Mouse (Mus musculus) heart, embryonic 12.5 days (tissue): ENCODE data around the gene Tnni1. TPM values are rescaled to one million over a fixed set of nuclear protein-coding genes. Genes with fewer than 3 reads are reported as not detected.
A peak's percentile ranks its signal among the peaks of the same experiment; 100 is the strongest.

ENCODE experiments used
- ATAC-seq: fragments of 200-750 bp; cut with Nextera tagmentation; 2 replicates; pipeline ENCODE4 v1.8.0; 2017; ENCODE audit warnings: moderate TSS enrichment, moderate library complexity; ENCODE audit not compliant: insufficient number of reproducible peaks, low FRiP score
- H3K27ac ChIP-seq: fragments of 300-500 bp; sonication (generic); 2 replicates; pipeline ENCODE4 v1.5.1; 2016; ENCODE audit warnings: mild to moderate bottlenecking, moderate library complexity; ENCODE audit not compliant: poor library complexity, severe bottlenecking
- H3K27me3 ChIP-seq: fragments of 300-500 bp; sonication (generic); replicated peaks from 2 replicates; pipeline ENCODE4 v1.6.1; 2016; ENCODE audit warnings: mild to moderate bottlenecking, moderate library complexity
- H3K36me3 ChIP-seq: fragments of 300-500 bp; sonication (generic); 2 replicates; pipeline ENCODE4 v1.6.1; 2016; ENCODE audit warnings: mild to moderate bottlenecking, moderate library complexity
- H3K4me1 ChIP-seq: fragments of 300-500 bp; sonication (generic); replicated peaks from 2 replicates; pipeline ENCODE4 v1.6.1; 2016; ENCODE audit warnings: mild to moderate bottlenecking
- H3K4me2 ChIP-seq: fragments of 300-500 bp; sonication (generic); 2 replicates; pipeline ENCODE4 v1.6.1; 2016; ENCODE audit warnings: mild to moderate bottlenecking, moderate library complexity
- H3K4me3 ChIP-seq: fragments of 300-500 bp; sonication (generic); 2 replicates; pipeline ENCODE4 v1.5.1; 2016; ENCODE audit warnings: mild to moderate bottlenecking
- H3K9ac ChIP-seq: fragments of 300-500 bp; sonication (generic); 2 replicates; pipeline ENCODE4 v1.6.1; 2016; ENCODE audit warnings: mild to moderate bottlenecking, moderate library complexity
- H3K9me3 ChIP-seq: fragments of 300-500 bp; sonication (generic); replicated peaks from 2 replicates; pipeline ENCODE4 v1.6.1; 2016; ENCODE audit warnings: mild to moderate bottlenecking, moderate library complexity
- WGBS: fragments of 180-500 bp; shearing (Covaris S2); methylation state at CpG from one replicate; pipeline ENCODE4 v1.1.7; 2016; 5-methylcytosine and 5-hydroxymethylcytosine counted together
- polyA plus RNA-seq: library from polyadenylated mRNA; unstranded; fragments of >200 nt; fragmentation: Nextera tagmentation; extraction: Ambion mirVana; gene quantifications from 2 replicates; pipeline ENCODE4 v1.2.1, GENCODE M21; 2016

The Tnni1 gene
- polyA plus RNA-seq, 1 experiment from 2014 or later, result 3,113 TPM

- ATAC-seq, result no peak
Observed at GRCm38 (mm10) chr1:135755287-135755686, 23.9 kb upstream of the Tnni1 start.

GRCm38 (mm10) chr1:135755913-135756312, 23.3 kb upstream of the Tnni1 start:
- Histone ChIP-seq H3K4me1 (peaks cover 22% of the 10 kb centered on the region), H3K27me3 (no peaks in the 10 kb centered on the region), H3K36me3 (peaks cover 17% of the 10 kb centered on the region), H3K4me3 (no peak overlapping the region), H3K9ac (no peak overlapping the region), H3K4me2 (no peak overlapping the region), H3K27ac (no peak overlapping the region), H3K9me3 (no peaks in the 10 kb centered on the region)
- no peak for ATAC-seq
- 81% methylated on average over 3 of the region's 3 CpGs for WGBS

More at GRCm38 (mm10) chr1:135755287-135755686, 23.9 kb upstream of the Tnni1 start:
- no peak overlapping the region for H3K4me2 ChIP-seq
- H3K9me3 ChIP-seq, result no peaks in the 10 kb centered on the region
- 45% methylated on average over 9 of the region's 9 CpGs for WGBS
- H3K27ac ChIP-seq, result no peak overlapping the region
- H3K4me1 ChIP-seq, result peaks cover 22% of the 10 kb centered on the region
- H3K27me3 ChIP-seq, result no peaks in the 10 kb centered on the region
- no peak overlapping the region for H3K4me3 ChIP-seq
- H3K36me3 ChIP-seq, result peaks cover 23% of the 10 kb centered on the region
- no peak overlapping the region for H3K9ac ChIP-seq

DNA sequence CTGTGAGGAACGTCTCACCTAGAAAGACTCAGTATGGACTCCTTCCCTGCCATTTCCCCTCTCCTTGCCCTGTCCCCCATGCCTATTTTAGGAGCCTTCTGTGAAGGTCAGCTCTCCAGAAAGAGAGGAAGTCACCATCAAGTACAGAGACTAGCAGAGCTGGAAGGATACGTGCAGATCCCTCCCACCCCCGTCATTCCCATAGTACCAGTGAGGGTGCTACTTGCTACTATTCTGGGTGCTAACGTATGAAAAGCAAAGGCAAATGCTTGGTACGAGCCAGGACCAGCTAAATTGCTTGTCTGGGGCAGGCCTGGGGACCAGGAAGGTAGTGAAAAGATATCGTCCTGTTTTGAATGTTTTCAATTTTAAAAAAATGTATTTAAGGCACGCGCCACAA, 21.9 kb upstream of the Tnni1 start:
- H3K9me3 ChIP-seq, result no peaks in the 10 kb centered on the region
- ATAC-seq, result no peak
- H3K4me3 ChIP-seq, result no peak overlapping the region
- H3K4me1 ChIP-seq, result peaks cover 22% of the 10 kb centered on the region
- H3K4me2 ChIP-seq, result no peak overlapping the region
- no peak overlapping the region for H3K27ac ChIP-seq
- H3K9ac ChIP-seq, result no peak overlapping the region
- H3K27me3 ChIP-seq, result no peaks in the 10 kb centered on the region
- H3K36me3 ChIP-seq, result peaks cover 3% of the 10 kb centered on the region; the same call in 1 of the 2 replicates
- 53% methylated on average over 8 of the region's 8 CpGs for WGBS

- ATAC-seq, result no peak
- no peaks in the 10 kb centered on the region for H3K9me3 ChIP-seq
- H3K4me2 ChIP-seq, result no peak overlapping the region
- H3K36me3 ChIP-seq, result no peaks in the 10 kb centered on the region
- H3K27me3 ChIP-seq, result no peaks in the 10 kb centered on the region
- H3K9ac ChIP-seq, result no peak overlapping the region
- peaks cover 35% of the 10 kb centered on the region for H3K4me1 ChIP-seq
- H3K27ac ChIP-seq, result no peak overlapping the region
- H3K4me3 ChIP-seq, result no peak overlapping the region
- 71% methylated on average over 4 of the region's 4 CpGs for WGBS
Observed at GRCm38 (mm10) chr1:135759685-135760084, 19.5 kb upstream of the Tnni1 start.

GRCm38 (mm10) chr1:135760216-135760615, 19.0 kb upstream of the Tnni1 start:
- peaks cover 35% of the 10 kb centered on the region for H3K4me1 ChIP-seq
- 65% methylated on average over 8 of the region's 8 CpGs for WGBS
- H3K4me2 ChIP-seq, result no peak overlapping the region
- ATAC-seq, result no peak
- H3K9me3 ChIP-seq, result no peaks in the 10 kb centered on the region
- H3K27me3 ChIP-seq, result no peaks in the 10 kb centered on the region
- no peak overlapping the region for H3K9ac ChIP-seq
- H3K27ac ChIP-seq, result no peak overlapping the region
- H3K36me3 ChIP-seq, result no peaks in the 10 kb centered on the region
- H3K4me3 ChIP-seq, result no peak overlapping the region

DNA sequence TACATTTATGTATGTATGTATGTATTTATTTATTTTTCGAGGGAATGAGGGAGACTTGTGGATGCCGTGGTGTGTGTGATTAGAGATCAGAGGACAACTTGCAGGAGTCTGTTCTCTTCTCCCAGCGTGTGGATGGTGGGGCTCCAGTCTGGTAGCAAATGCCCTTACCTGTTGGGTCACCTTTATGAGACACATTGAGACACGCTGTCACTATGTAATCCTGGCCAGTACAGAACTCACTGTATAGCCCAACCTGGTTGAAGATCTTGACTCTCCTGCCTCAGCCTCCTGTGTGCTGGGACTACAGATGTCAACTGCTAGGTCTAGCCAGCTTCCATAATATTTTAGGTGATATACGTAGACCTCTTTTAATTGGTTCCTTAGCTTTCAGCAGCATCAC, 17.5 kb upstream of the Tnni1 start:
- Histone ChIP-seq H3K9ac (no peak overlapping the region), H3K4me3 (no peak overlapping the region), H3K27me3 (no peaks in the 10 kb centered on the region), H3K36me3 (no peaks in the 10 kb centered on the region), H3K4me2 (no peak overlapping the region), H3K9me3 (no peaks in the 10 kb centered on the region), H3K4me1 (peaks cover 29% of the 10 kb centered on the region), H3K27ac (no peak overlapping the region)
- ATAC-seq, result no peak
- 86% methylated on average over 5 of the region's 5 CpGs for WGBS

DNA sequence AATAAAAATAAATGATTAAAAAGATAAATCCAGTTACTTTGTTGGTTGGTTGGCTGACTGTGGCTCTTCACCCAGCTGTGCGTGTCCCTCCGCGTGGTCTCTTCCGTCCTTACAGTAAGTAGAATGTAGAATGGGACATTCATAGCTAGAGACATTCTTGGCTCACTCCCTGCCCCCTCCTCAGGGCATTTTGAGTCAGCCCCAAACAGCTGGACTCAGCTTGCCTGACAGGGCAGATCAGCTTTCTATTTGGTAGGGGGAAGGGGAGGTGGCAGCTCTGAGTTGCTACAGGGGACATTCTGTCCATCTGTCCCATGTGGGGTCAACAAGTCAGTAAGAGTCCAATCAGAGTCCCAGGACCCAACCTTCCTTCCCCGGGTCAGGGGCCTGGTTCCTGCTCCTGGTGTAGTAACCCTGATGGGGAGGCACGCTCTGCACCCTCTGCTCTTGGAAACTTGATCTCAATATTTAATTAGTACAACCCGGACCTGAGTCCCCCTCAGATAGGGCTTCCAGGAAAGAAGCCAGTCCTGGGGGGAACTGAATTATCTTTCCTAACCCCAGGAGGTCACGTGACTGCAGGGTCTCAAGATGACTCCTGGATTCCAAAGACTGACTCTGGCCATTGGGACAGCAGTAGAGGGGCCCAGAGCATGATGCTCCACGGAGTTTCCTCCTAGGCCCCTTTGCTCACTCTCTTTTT, 15.6 kb upstream of the Tnni1 start:
- H3K4me3 ChIP-seq, result no peak overlapping the region
- H3K9ac ChIP-seq, result no peak overlapping the region
- H3K27ac ChIP-seq, result peak overlapping the region; percentile 8; the same call in 1 of the 2 replicates
- peaks cover 6% of the 10 kb centered on the region for H3K36me3 ChIP-seq
- no peaks in the 10 kb centered on the region for H3K27me3 ChIP-seq
- H3K4me1 ChIP-seq, result peaks cover 40% of the 10 kb centered on the region
- 68% methylated on average over 9 of the region's 9 CpGs for WGBS
- ATAC-seq, result no peak
- no peaks in the 10 kb centered on the region for H3K9me3 ChIP-seq
- no peak overlapping the region for H3K4me2 ChIP-seq

DNA sequence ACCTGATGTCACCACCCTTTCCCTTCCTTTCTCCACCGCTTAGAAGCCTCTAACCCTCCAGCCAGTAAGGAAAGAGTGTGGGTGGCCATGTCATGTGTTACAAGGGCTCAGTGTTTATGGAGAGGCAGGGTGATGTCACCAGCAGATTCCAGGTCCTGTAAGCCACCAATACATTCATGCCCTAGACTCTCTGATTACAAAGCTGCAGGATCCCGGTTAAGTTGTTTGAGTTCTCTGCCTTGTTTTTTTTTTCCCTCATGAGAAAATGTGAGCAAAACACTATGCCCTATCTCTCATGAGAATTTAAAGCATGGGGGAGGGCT, 15.1 kb upstream of the Tnni1 start:
- H3K4me2 ChIP-seq, result no peak overlapping the region
- H3K27ac ChIP-seq, result 0 out of 2 replicates have a peak overlapping the region, but pooled peaks have one; percentile 8
- H3K4me1 ChIP-seq, result peaks cover 45% of the 10 kb centered on the region

GRCm38 (mm10) chr1:135765645-135766591, 13.3 kb upstream of the Tnni1 start, which contains the start of gene Phlda3:
TSS of gene Phlda3 (plus strand) at chr1:135766119.
- peak; percentile 88 for ATAC-seq
- peak within 1 kb of the TSS; percentile 79 for H3K4me3 ChIP-seq
- WGBS, result under 1% methylated on average over 90 of the region's 90 CpGs
- H3K36me3 ChIP-seq, result peaks cover 18% of the 10 kb centered on the region
- peak within 1 kb of the TSS; percentile 92 for H3K4me2 ChIP-seq
- peak within 1 kb of the TSS; percentile 96 for H3K27ac ChIP-seq
- H3K9me3 ChIP-seq, result no peaks in the 10 kb centered on the region
- H3K4me1 ChIP-seq, result peaks cover 63% of the 10 kb centered on the region
- H3K9ac ChIP-seq, result peak within 1 kb of the TSS; percentile 97
- H3K27me3 ChIP-seq, result no peaks in the 10 kb centered on the region

More for the DNA sequence above, 15.1 kb upstream of the Tnni1 start:
- no peak overlapping the region for H3K4me3 ChIP-seq
- 39% methylated on average over 2 of the region's 2 CpGs for WGBS
- no peak overlapping the region for H3K9ac ChIP-seq
- ATAC-seq, result no peak
- H3K36me3 ChIP-seq, result peaks cover 11% of the 10 kb centered on the region
- H3K9me3 ChIP-seq, result no peaks in the 10 kb centered on the region
- no peaks in the 10 kb centered on the region for H3K27me3 ChIP-seq

DNA sequence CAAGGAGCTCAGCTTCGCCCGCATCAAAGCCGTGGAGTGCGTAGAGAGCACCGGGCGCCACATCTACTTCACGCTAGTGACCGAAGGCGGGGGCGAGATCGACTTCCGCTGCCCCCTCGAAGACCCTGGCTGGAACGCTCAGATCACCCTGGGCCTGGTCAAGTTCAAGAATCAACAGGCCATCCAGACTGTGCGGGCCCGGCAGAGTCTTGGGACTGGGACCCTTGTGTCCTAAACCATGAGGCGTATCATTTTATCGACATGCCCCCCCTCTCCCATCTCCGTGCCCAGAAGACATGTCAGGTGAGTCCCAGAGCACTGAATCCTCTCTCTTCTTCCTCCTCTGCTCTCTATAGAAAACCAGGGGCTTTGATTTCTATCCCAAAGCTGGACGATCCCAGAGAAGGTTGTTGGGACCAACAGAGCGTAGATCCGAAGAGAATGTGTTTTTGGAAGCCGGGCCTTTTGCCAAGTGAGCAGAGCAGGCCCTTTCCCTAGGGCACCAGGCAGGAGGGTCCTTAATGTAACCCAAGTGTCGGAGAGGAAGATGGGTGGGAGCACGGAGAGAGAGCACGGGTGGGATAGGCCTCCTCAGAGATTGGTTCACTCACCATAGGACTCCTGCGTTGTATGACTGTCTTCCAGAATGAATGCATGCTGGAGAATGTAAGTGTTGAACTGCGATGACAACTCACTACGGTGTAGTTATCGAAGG, 12.5 kb upstream of the Tnni1 start:
- H3K36me3 ChIP-seq, result peaks cover 18% of the 10 kb centered on the region
- H3K27ac ChIP-seq, result peak overlapping the region; percentile 96
- H3K9me3 ChIP-seq, result no peaks in the 10 kb centered on the region
- WGBS, result 13% methylated on average over 30 of the region's 30 CpGs
- peak overlapping the region; percentile 92 for H3K4me2 ChIP-seq
- H3K4me1 ChIP-seq, result peaks cover 71% of the 10 kb centered on the region
- peak overlapping the region; percentile 79 for H3K4me3 ChIP-seq
- H3K27me3 ChIP-seq, result no peaks in the 10 kb centered on the region
- ATAC-seq, result no peak; the same call in 1 of the 2 replicates
- H3K9ac ChIP-seq, result peak overlapping the region; percentile 97
